Mouse (Mus musculus): ENCODE results near the gene Gpr162.

- TF ChIP-seq CTCF (conservative IDR thresholded peaks at IDR 0.05; ENCODE audit: insufficient read depth, insufficient read length, low read depth, low read length) = no peak
- no peak for TF ChIP-seq POLR2A (IDR thresholded peaks at IDR 0.05; ENCODE audit: low read depth, low read length)
Measured at GRCm38 (mm10) chr6:124811701-124812560, 51.9 kb downstream of the Gpr162 start.

Measured in kidney, adult 2 months (tissue).